Mouse (Mus musculus) thymus, adult 2 months (tissue): Measurements from ENCODE around the gene 5330417H12Rik. TPM values are rescaled to one million over a fixed set of nuclear protein-coding genes. Genes with fewer than 3 reads are reported as not detected.

Experiments
- DNase-seq: peaks from one replicate; pipeline ENCODE4 v3.0.0; 2021
- H3K27ac ChIP-seq: fragments of 200-500 bp; 2 replicates; pipeline ENCODE4 v1.5.1; 2012; ENCODE audit warnings: low read length, control low read depth; ENCODE audit not compliant: control insufficient read depth, insufficient read depth
- H3K27me3 ChIP-seq: fragments of 200-500 bp; 2 replicates; pipeline ENCODE4 v1.6.1; 2012; ENCODE audit warnings: mild to moderate bottlenecking, low read length, moderate library complexity, mixed read lengths; ENCODE audit not compliant: control insufficient read depth, insufficient read depth
- H3K36me3 ChIP-seq: fragments of 200-500 bp; 2 replicates; pipeline ENCODE4 v1.6.1; 2012; ENCODE audit warnings: mild to moderate bottlenecking, low read length, moderate library complexity; ENCODE audit not compliant: control insufficient read depth, insufficient read depth
- H3K4me1 ChIP-seq: fragments of 200-500 bp; replicated peaks from 2 replicates; pipeline ENCODE4 v1.6.1; 2012; ENCODE audit warnings: low read length; ENCODE audit not compliant: control insufficient read depth, insufficient read depth
- H3K4me3 ChIP-seq: fragments of 200-500 bp; 2 replicates; pipeline ENCODE4 v1.5.1; 2012; ENCODE audit warnings: mild to moderate bottlenecking, low read length, control low read depth, moderate library complexity; ENCODE audit not compliant: control insufficient read depth, insufficient read depth
- CTCF ChIP-seq: fragments of 200-500 bp; IDR thresholded peaks from 2 replicates; pipeline ENCODE4 v1.5.1; 2012; ENCODE audit warnings: mild to moderate bottlenecking, control low read depth, low read length, moderate library complexity, borderline replicate concordance; ENCODE audit not compliant: control insufficient read depth, poor library complexity, insufficient read depth; ENCODE audit errors: extremely low read depth
- POLR2A ChIP-seq: fragments of 200-500 bp; IDR thresholded peaks from 2 replicates; pipeline ENCODE4 v1.6.1; 2012; ENCODE audit warnings: mild to moderate bottlenecking, low read length, control low read depth, moderate library complexity; ENCODE audit not compliant: control insufficient read depth, poor library complexity, insufficient read depth; ENCODE audit errors: extremely low read depth
- WGBS: fragments of 180-500 bp; shearing (Covaris S2); methylation state at CpG from one replicate; pipeline ENCODE4 v1.1.7; 2018; 5-methylcytosine and 5-hydroxymethylcytosine counted together
- polyA plus RNA-seq: library from polyadenylated mRNA; depleted of rRNA; stranded (reverse); fragments of >200 nt; gene quantifications from 2 replicates; pipeline ENCODE4 v1.2.3, GENCODE M21; 2012

The 5330417H12Rik gene
- polyA plus RNA-seq, 1 experiment, result not detected

DNA sequence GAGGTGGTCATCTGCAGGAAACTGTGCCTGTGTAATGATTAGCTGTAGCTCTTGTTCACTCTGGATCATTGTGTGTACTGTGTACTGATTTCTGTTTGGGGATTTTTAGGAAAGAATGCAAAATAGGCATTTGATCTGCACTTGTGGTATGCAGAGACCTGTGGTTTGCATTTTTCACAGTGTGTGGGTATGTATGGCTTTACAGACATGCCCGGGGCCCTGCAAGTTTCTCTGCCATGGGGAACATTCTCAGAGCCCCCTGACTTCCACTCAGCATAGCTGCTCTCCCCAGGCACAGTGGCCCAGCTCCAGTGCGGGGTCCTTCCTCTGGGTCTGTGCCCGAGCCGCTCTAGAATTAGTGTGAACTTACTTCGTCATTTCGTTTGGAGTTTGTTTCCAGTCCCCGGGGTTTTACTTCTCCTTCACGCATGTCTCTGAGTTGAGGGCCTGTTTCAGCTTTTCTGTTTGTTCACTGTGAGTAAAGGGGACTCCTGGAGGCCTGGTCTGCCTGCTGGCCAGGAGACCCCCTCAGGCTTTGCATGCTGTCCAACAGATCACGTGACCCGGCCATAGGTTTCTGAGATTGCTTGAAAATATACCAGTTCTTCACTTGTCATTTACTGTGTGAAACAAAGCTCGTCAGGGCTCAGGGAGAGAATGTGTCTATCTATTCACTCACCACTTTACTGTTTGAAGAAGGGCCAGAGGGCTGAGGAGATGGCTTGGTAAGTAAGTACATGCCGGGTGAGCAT lies 24.2 kb upstream of the 5330417H12Rik start:
- no peak overlapping the region for H3K27ac ChIP-seq
- TF ChIP-seq POLR2A, result no peak
- no peak for TF ChIP-seq CTCF
- H3K36me3 ChIP-seq, result no peaks in the 10 kb centered on the region
- WGBS, result 85% methylated on average over 12 of the region's 12 CpGs
- no peaks in the 10 kb centered on the region for H3K27me3 ChIP-seq
- H3K4me1 ChIP-seq, result no peaks in the 10 kb centered on the region
- DNase-seq, result no peak
- no peak overlapping the region for H3K4me3 ChIP-seq

DNA sequence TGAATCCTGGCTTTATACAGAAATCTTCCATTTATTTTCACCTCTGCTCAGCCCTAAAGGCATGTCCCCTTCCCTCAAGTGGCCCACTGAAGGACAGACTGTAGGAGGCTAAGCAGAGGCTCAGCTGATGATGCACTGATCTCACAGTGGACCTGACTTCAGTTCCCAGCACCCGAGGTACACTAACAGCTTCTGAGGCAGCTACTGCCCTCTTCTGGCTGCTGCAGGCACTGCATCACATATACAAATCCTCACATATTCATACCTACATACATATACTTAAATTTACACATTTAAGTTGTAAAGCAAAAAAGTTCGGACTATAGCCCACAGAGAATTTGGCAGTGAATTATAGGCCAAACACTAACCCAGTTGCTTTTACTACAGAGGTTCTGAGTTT lies 20.0 kb upstream of the 5330417H12Rik start:
- 96% methylated on average over 2 of the region's 2 CpGs for WGBS
- TF ChIP-seq CTCF (no peak), POLR2A (no peak)
- H3K4me1 ChIP-seq, result no peaks in the 10 kb centered on the region
- H3K27ac ChIP-seq, result no peak overlapping the region
- H3K36me3 ChIP-seq, result no peaks in the 10 kb centered on the region
- H3K27me3 ChIP-seq, result no peaks in the 10 kb centered on the region
- H3K4me3 ChIP-seq, result no peak overlapping the region
- DNase-seq, result no peak

DNA sequence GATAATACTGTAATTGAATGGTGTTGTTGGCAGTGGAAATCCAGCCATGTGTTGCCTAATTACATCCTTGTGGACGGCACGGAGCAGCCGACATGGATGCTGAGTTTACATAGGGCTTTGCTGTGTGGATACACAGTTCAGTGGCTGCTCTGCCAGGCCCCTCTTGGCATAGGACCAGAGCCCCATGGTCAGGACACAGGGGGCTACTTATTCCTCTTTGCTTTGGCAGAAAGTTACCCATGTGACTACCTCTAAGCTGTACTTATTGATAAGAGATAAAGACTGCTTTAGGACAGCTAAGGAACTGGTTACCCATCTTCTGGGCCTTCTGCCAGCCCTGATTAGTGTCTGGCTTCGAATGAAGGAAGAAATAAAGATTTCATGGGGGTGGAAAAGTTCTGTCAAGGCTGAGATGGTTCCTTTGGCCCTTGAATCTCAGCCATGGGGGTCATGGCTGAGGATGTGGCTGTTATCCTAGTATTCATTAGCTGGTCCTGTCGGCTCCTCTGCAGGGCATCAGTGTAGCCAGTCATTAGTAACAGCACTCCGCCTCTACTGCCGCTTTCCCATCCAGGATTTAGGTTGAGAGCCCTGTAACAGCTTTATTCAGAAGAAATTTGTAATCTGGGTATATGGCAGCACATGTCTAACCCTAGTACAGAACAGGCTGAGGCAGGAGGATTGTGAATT lies 17.8 kb upstream of the 5330417H12Rik start:
- Histone ChIP-seq H3K27me3 (no peaks in the 10 kb centered on the region), H3K4me3 (no peak overlapping the region), H3K4me1 (no peaks in the 10 kb centered on the region), H3K36me3 (no peaks in the 10 kb centered on the region), H3K27ac (no peak overlapping the region)
- TF ChIP-seq POLR2A (no peak), CTCF (no peak)
- 91% methylated on average over 7 of the region's 7 CpGs for WGBS
- no peak for DNase-seq

- Histone ChIP-seq H3K27ac (no peak overlapping the region), H3K4me3 (no peak overlapping the region), H3K4me1 (no peaks in the 10 kb centered on the region), H3K36me3 (no peaks in the 10 kb centered on the region), H3K27me3 (no peaks in the 10 kb centered on the region)
- no peak for TF ChIP-seq CTCF
- no peak for TF ChIP-seq POLR2A
- DNase-seq, result no peak
- 96% methylated on average over 5 of the region's 5 CpGs for WGBS
Measured at GRCm38 (mm10) chr7:107638026-107638425, 13.1 kb upstream of the 5330417H12Rik start.

GRCm38 (mm10) chr7:107637398-107637797 lies 12.4 kb upstream of the 5330417H12Rik start:
- DNase-seq, result no peak
- 91% methylated on average over 7 of the region's 7 CpGs for WGBS
- Histone ChIP-seq H3K4me1 (no peaks in the 10 kb centered on the region), H3K36me3 (no peaks in the 10 kb centered on the region), H3K4me3 (no peak overlapping the region), H3K27me3 (no peaks in the 10 kb centered on the region), H3K27ac (no peak overlapping the region)
- TF ChIP-seq POLR2A (no peak), CTCF (no peak)

DNA sequence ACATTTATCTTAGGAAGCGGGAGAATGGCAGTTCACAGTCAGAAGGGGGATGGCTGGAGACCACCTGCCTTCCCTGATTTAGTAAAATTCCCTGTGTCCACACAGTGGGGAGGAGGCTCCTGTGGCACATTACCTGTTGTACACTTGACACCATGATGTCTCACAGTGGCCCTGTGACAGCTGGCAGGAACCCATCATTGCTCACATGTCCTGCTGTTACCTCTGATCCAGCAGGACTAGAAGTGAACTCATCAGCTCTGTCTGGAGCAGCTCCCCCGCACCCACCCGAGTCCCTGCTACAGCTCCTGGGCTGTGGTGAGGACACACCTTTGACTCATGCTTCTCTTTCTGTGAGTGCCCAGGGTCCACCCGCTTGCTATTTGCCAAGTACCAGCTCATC lies 8.2 kb upstream of the 5330417H12Rik start:
- Histone ChIP-seq H3K4me3 (no peak overlapping the region), H3K36me3 (no peaks in the 10 kb centered on the region), H3K27ac (no peak overlapping the region), H3K27me3 (no peaks in the 10 kb centered on the region), H3K4me1 (no peaks in the 10 kb centered on the region)
- WGBS, result 96% methylated on average over 4 of the region's 4 CpGs
- TF ChIP-seq POLR2A (no peak), CTCF (no peak)
- DNase-seq, result no peak
